Mouse (Mus musculus) liver, embryonic 14.5 days (tissue): Measurements from ENCODE around the gene Ltbp1.
A peak's percentile ranks its signal among the peaks of the same experiment; 100 is the strongest.

ENCODE experiments used
- CTCF ChIP-seq: IDR thresholded peaks from 2 replicates; pipeline ENCODE4 v1.5.1; 2016; ENCODE audit warnings: antibody characterized with exemption, low read depth, control low read depth
- EP300 ChIP-seq: IDR thresholded peaks from 2 replicates; pipeline ENCODE4 v1.6.1; 2016; ENCODE audit warnings: antibody characterized with exemption, low read depth

GRCm38 (mm10) chr17:75369351-75369750 lies 364.0 kb downstream of the Ltbp1 start:
- peak; percentile 44 for TF ChIP-seq CTCF
- no peak for TF ChIP-seq EP300
